Mouse (Mus musculus) embryo, embryonic 11 days (tissue): Measurements from ENCODE around the gene Med28.

Source experiments
- DNase-seq: peaks from one replicate; pipeline ENCODE4 v3.0.0-alpha.2; 2015

The Med28 gene

GRCm38 (mm10) chr5:45519960-45520808 lies at the start of gene Med28:
Gene Med28, plus strand, starts transcription at chr5:45520229.
- DNase-seq, result peak; percentile 93

DNA sequence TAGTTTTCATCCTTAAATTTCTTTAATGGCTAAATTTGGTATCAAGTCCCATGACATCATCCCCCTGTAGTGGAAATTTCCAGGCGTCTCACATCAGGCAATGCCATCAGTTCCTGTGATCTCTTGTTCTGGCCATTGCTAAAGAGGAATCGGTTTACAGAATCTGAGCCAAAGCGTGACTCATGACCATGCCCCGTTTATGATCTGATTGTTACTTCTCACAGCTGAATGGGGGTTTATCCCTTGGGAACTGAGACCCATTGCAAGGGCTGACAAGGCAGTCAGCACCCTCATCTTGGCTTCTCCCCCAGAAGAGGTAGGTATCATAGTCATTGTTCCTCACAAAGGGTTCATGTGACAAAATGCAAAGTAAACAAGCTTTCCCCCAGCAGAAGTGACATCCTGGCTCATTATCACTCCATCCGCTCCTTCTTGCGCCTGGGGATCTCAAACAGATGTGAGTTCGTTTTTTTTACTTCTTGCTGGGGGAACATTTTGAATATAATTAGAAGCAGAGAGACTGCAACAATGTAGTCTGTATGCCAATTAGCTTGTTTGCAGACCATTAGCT lies 47.1 kb upstream of the Med28 start:
- DNase-seq, result no peak

GRCm38 (mm10) chr5:45473521-45473920 lies 46.5 kb upstream of the Med28 start:
- no peak for DNase-seq

DNA sequence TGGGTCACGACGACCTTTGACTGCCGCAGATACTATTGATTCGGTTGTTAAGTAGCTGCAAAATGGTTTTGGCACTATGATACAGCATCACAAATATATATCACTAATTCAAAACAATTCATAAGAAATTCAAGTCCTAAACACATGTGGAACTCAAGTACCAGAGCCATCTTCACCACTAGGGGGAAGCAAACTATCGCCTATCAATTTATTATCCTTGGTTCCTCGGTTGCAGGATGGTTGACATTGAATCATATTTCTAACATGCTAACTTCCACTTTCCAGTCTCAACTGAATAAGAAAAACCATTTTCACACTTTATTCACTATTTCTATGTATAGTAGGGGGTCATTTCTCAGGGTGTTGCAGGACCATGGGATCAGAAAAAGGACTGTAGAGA lies 45.8 kb upstream of the Med28 start:
- peak; percentile 81 for DNase-seq

DNA sequence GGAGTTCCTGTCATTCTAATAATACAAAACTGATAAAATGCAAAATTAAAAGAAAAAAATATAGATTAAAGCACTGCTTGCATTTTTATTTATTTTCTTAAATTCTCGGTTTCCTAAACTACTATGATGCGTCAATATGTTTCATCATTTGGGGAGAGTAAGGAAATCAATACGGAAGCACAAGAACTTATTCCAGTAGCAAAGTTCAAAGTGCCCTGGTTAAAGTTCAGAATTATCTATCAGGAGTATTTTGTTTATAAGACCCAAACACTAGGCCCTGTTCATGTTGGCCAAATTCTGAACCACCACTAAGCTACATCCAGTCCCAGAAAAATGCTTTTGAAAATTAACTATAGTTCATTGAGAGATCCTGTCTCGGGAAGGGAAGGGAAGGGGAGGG lies 45.3 kb upstream of the Med28 start:
- DNase-seq, result no peak

DNA sequence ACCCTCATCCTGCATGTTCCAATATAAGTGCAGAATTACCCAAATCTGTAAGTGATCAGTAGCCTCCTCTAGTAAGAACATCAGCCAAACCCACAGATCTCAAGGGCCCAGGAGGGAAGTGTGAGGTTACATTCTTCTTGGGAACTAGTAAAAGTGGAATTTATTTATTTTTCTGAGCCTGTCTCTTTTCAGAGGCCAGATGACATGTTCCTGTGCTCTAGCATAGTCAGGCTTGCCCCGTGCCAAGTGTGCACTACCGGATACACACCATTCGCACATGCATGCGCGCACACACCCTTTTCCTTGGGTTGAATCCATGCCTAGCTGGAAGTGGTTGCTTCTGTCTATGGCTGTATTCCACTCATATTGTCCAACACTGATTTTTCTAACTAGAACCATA lies 44.3 kb upstream of the Med28 start:
- DNase-seq, result no peak

GRCm38 (mm10) chr5:45476288-45476687 lies 43.7 kb upstream of the Med28 start:
- no peak for DNase-seq

DNA sequence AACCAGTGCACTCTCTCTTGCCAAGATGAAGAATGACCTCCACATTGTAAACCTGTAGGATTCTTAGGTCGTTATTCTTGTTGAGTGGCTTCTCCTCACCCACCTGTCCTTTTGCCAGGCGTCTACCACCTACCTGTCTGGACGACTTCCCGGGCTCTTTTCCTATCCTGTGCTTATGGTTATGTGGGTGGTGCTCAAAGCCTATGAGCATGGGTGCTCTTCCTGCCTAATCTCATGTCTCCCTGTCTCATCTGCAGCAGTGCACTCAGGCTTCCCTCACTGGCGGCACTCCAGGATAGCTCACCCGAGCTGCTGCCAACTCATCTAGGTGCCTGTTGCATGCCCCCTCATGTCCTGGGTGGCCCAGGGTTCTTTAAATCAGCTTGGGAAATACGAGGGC lies 42.4 kb upstream of the Med28 start:
- no peak for DNase-seq

GRCm38 (mm10) chr5:45480066-45480465 lies 40.0 kb upstream of the Med28 start:
- no peak for DNase-seq

DNA sequence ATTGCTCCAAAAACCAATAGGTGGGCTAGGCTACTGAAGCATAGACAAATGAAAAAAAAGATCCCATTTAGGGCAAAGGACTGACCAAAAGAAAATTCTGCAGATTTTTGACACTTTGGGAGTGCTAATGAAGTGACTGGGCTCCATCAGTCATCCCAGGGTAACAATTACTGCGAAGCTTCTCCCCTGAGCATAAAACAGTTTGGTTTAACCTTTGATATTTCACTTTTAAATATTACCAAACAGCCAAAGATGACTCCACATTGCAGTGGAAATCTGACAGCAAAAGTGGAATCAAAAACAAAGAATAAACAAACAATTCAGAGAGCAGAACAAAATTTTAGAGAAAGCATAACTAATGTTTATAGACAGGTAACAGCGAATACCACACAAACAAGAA lies 38.9 kb upstream of the Med28 start:
- DNase-seq, result no peak

DNA sequence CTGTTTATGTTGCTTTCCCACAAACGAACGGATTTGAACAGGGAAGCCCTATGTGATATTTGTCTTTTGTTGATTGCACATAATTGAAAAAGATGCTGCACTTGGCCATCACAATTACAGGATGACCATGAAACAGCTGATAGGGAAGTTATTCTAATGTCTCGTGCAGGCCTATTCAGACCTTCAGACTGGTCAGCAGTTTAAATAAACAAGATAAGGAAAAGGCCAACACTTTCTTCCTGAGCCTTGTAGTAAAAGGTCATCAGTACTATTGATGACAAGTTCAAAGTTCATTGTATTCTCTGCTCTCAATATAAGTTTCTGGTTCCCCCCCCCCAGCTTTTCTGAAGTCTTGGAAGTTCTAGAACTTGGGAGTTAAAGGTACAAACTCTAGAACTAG lies 37.4 kb upstream of the Med28 start:
- DNase-seq, result no peak

GRCm38 (mm10) chr5:45483654-45484053 lies 36.4 kb upstream of the Med28 start:
- DNase-seq, result no peak

- no peak for DNase-seq
Measured at GRCm38 (mm10) chr5:45491776-45492175, 28.3 kb upstream of the Med28 start.

- peak; percentile 99 for DNase-seq
Measured at GRCm38 (mm10) chr5:45493191-45494092, 26.6 kb upstream of the Med28 start, which contains the start of gene Lap3. Gene Lap3, plus strand, starts transcription at chr5:45493374.

DNA sequence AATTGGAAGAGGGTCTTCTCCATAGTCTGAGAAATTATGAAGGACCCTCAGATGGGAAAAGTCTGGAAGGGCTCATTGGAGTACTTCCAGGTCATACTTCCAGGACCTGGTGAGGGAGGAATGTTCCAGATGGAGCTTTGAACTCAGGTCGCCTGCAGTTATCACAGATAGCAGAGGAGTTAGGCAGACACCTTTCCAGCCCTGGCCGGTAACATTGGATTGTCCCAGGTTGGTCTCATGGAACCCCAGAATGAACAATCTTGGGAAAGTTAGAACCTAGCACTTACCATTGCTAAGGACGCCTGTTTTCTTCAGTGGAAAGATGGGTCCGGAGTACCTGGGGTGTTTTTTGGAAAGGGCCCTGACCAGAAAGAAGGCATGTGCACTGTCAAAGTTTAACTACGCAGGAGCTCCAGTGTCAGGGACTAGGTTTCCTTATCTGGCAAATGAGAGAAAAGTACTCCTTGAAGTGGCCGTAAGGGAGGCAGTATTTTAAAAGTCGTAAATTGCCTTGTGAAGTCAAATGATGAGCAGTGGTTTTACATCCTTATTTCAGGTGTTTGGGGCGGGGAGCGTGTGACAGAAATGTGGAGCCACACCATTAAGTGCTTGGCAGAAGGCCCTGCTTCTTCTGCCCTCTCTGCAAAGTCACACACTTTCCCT lies 25.8 kb upstream of the Med28 start:
- no peak for DNase-seq

DNA sequence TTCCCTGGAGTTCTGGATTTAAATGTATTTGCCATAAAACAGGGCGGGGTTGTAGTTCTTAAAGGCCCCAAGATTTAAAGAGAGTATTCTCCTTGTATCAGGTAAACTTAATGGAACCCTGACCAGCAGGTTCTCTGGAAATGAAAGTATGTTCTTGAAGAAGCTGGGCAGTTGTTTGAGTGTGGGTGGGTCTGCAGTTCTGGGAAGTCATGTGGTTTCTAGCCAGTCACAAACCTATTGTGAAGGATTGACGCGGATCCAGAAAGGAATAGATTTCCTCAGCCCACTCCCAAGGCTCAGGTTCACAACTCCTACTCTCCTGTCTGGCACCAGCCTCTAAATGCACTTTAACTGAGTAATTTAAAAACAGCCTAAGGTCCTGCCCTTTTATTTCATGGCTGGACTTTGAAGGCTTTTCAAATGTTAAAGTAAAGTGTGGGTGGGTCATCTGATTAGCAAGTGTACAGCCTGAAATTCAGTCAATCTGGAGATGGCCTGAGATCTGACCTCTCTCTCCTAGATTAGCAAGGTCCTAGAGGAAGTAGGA lies 24.5 kb upstream of the Med28 start:
- DNase-seq, result no peak

GRCm38 (mm10) chr5:45496042-45496441 lies 24.0 kb upstream of the Med28 start:
- DNase-seq, result no peak

- no peak for DNase-seq
Measured at GRCm38 (mm10) chr5:45496479-45496878, 23.6 kb upstream of the Med28 start.

DNA sequence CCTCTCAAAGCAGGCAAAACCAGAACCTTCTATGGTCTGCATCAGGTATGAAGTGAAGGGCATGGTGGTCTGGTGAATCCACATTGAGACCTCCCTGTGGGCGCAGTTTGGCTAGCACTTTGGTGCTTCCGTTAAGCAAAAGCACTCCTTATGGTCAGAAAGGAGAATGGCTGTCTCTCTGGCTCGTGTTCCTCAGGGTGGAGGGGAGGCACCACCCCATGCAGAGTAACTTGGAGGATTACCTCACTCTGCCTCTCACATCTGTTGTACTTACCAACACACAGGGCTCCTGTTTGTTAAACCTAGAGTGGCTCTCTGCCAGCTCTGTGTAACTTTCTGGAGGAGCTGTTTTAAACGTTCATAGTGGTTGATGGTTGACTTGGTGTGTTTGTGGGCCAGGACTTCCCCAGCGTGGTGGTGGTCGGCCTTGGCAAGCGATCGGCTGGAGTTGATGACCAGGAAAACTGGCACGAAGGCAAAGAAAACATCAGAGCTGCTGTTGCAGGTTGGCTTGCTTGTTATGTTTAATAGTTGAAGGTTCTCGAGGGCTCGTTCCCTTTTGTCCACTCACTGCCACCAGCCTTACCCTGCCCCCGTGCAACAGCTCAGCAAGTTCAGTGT lies 23.0 kb upstream of the Med28 start:
- DNase-seq, result no peak

GRCm38 (mm10) chr5:45497564-45497963 lies 22.5 kb upstream of the Med28 start:
- DNase-seq, result no peak

GRCm38 (mm10) chr5:45510071-45510470 lies 10.0 kb upstream of the Med28 start:
- no peak for DNase-seq

- no peak for DNase-seq
Measured at GRCm38 (mm10) chr5:45512908-45513307, 7.1 kb upstream of the Med28 start.
